In the genomic region with DNA sequence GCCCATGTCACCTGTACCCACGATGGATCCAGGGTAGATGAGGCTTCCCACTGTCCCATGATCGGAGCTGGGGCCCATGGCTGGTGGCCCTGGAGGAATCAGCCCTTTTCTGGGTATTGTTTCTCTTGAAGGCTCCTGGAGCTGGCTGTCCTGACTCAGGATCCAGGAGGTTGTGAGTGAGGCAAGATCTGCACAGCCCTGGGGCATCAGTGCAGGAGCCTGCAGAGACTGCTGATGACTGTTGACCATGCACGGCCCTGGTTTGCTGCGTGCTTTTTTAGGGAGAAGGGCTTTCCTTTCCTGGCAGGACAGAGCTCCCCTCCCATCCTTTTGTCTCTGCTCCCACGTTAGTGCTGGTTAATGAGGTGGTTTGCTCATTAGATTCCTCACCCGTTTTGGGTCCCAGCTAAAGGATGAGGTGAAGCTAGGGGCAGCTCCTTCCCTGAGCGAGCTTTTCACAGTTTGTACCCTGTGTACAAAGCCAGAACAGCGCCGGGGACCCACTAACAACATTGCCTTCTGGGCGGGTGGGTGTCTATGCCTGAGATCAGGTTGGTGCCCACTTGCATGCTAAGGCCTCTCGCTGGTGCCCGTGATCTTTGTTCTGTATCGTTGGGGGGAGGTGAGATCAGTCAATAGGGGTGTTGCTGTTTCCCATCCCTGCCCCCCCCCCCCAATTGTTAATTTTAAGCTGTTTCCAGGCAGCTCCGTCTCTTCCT, we compare ENCODE assay signal across 9 mouse cellular contexts. TPM values are rescaled to one million over a fixed set of nuclear protein-coding genes. Genes with fewer than 3 reads are reported as not detected.
A peak's percentile ranks its signal among the peaks of the same experiment; 100 is the strongest.
DNase-seq lines count a peak whose midpoint lies in the region; ATAC-seq and TF ChIP-seq lines count a peak whose summit lies in the region.
"Had no signal": no experiment of that assay in that cellular context is flagged by ENCODE, and none has a peak within 500 bp of the region (broad histone marks: within the 10 kb centered on the region; RNA-seq: fewer than 3 reads in every experiment).

No protein-coding gene starts in this region.

- H3K9me3 ChIP-seq in embryonic facial prominence, embryonic 11.5 days (replicated peaks; ENCODE audit: control insufficient read depth, low read length) = no peaks in the 10 kb centered on the region
- H3K9me3 ChIP-seq in hindbrain, postnatal 0 days (ENCODE audit: low read length) = no peaks in the 10 kb centered on the region
- H3K9me3 ChIP-seq in midbrain, embryonic 15.5 days = no peaks in the 10 kb centered on the region

- H3K4me3 ChIP-seq in layer of hippocampus, adult 2 months = peak overlapping the region; percentile 92
- H3K4me3 ChIP-seq in embryonic facial prominence, embryonic 11.5 days (ENCODE audit: low read depth, low read length) = peak overlapping the region; percentile 72
- H3K4me3 ChIP-seq in hindbrain, postnatal 0 days (ENCODE audit: low read length) = peak overlapping the region; percentile 91
- H3K4me3 ChIP-seq in midbrain, embryonic 15.5 days = peak overlapping the region; percentile 89

- ATAC-seq in embryonic facial prominence, embryonic 11.5 days (replicated peaks; ENCODE audit: insufficient number of reproducible peaks, low FRiP score, low TSS enrichment, low read depth) = no peak
- no peak for ATAC-seq in hindbrain, postnatal 0 days
- no peak for ATAC-seq in midbrain, embryonic 15.5 days (replicated peaks)
- no peak for ATAC-seq in megakaryocyte, adult 5-6 weeks (ENCODE audit: poor library complexity, severe bottlenecking)

- 63% methylated on average over 14 of the region's 14 CpGs for WGBS in embryonic facial prominence, embryonic 11.5 days
- WGBS in hindbrain, postnatal 0 days = 24% methylated on average over 14 of the region's 14 CpGs
- WGBS in midbrain, embryonic 15.5 days = 22% methylated on average over 14 of the region's 14 CpGs

- peaks cover 15% of the 10 kb centered on the region; the same call in 1 of the 2 replicates for H3K4me1 ChIP-seq in embryonic facial prominence, embryonic 11.5 days (ENCODE audit: control insufficient read depth, insufficient read depth, low read length)
- peaks cover 21% of the 10 kb centered on the region for H3K4me1 ChIP-seq in hindbrain, postnatal 0 days (ENCODE audit: insufficient read depth, low read length)
- H3K4me1 ChIP-seq in midbrain, embryonic 15.5 days = peaks cover 42% of the 10 kb centered on the region

- H3K9ac ChIP-seq in embryonic facial prominence, embryonic 11.5 days (replicated peaks; ENCODE audit: low read length) = peak overlapping the region; percentile 32
- H3K9ac ChIP-seq in hindbrain, postnatal 0 days (replicated peaks; ENCODE audit: low read length) = peak overlapping the region; percentile 95
- H3K9ac ChIP-seq in midbrain, embryonic 15.5 days = peak overlapping the region; percentile 98

- no peak for TF ChIP-seq CTCF in layer of hippocampus, adult 2 months (conservative IDR thresholded peaks at IDR 0.05)
- TF ChIP-seq CTCF in hindbrain, postnatal 0 days (IDR thresholded peaks at IDR 0.05; ENCODE audit: low read depth) = no peak

- 0 out of 2 replicates have a peak, but pooled peaks cover 3% of the 10 kb centered on the region for H3K27me3 ChIP-seq in embryonic facial prominence, embryonic 11.5 days (ENCODE audit: control insufficient read depth, insufficient read depth, low read length)
- no peaks in the 10 kb centered on the region for H3K27me3 ChIP-seq in hindbrain, postnatal 0 days (ENCODE audit: insufficient read depth, low read length)
- no peaks in the 10 kb centered on the region for H3K27me3 ChIP-seq in midbrain, embryonic 15.5 days (replicated peaks)

- H3K27ac ChIP-seq in layer of hippocampus, adult 2 months = peak overlapping the region; percentile 93
- no peak overlapping the region for H3K27ac ChIP-seq in embryonic facial prominence, embryonic 11.5 days (replicated peaks; ENCODE audit: low read depth, low read length)
- H3K27ac ChIP-seq in hindbrain, postnatal 0 days = peak overlapping the region; percentile 97
- peak overlapping the region; percentile 99 for H3K27ac ChIP-seq in midbrain, embryonic 15.5 days

- DNase-seq in layer of hippocampus, adult 2 months (ENCODE audit: low spot score in 2 of 2) = no peak
- DNase-seq in layer of hippocampus, adult 9-10 months (ENCODE audit: low spot score) = no peak
- DNase-seq in embryonic facial prominence, embryonic 11.5 days (ENCODE audit: low spot score) = no peak
- DNase-seq in hindbrain, postnatal 0 days (ENCODE audit: low spot score) = peak; percentile 46
- no peak for DNase-seq in frontal cortex, postnatal 36 days (ENCODE audit: low spot score in 2 of 2)
- DNase-seq in thymus, postnatal 0 days (ENCODE audit: low spot score) = no peak
- DNase-seq: adrenal gland, adult 2 months had no signal

- H3K4me2 ChIP-seq in embryonic facial prominence, embryonic 11.5 days (ENCODE audit: low read depth, low read length) = peak overlapping the region; percentile 93
- H3K4me2 ChIP-seq in hindbrain, postnatal 0 days (ENCODE audit: low read depth, low read length) = peak overlapping the region; percentile 87
- peak overlapping the region; percentile 85 for H3K4me2 ChIP-seq in midbrain, embryonic 15.5 days

- peaks cover 2% of the 10 kb centered on the region; the same call in 1 of the 2 replicates for H3K36me3 ChIP-seq in embryonic facial prominence, embryonic 11.5 days (replicated peaks; ENCODE audit: control insufficient read depth, insufficient read depth, low read depth, low read length)
- H3K36me3 ChIP-seq in hindbrain, postnatal 0 days (ENCODE audit: insufficient read depth, low read length) = no peaks in the 10 kb centered on the region; the same call in 1 of the 2 replicates
- H3K36me3 ChIP-seq in midbrain, embryonic 15.5 days (replicated peaks) = peaks cover 2% of the 10 kb centered on the region; the same call in 1 of the 2 replicates

RNA-seq across cellular contexts. Expression of gene Cdk5r1, which starts 2.0 kb away (rescaled TPM):
- 100 to 1,000 TPM; 218 to 227 TPM for total RNA-seq in layer of hippocampus, adult 2 months (2021)
- 5.4 and 6.6 TPM in 2 replicates for polyA plus RNA-seq in embryonic facial prominence, embryonic 11.5 days (2014; fragmentation: Nextera tagmentation; extraction: Ambion mirVana)
- 355 and 367 TPM in 2 replicates for total RNA-seq in hindbrain, postnatal 0 days (2014; rRNA removed)
- 65.1 and 69.3 TPM in 2 replicates for polyA plus RNA-seq in hindbrain, postnatal 0 days (2015; fragmentation: Nextera tagmentation; extraction: Ambion mirVana)
- polyA plus RNA-seq in midbrain, embryonic 15.5 days (2015; fragmentation: Nextera tagmentation; extraction: Ambion mirVana) = 102 and 105 TPM in 2 replicates
- polyA plus RNA-seq in thymus, postnatal 0 days (2015; fragmentation: Nextera tagmentation; extraction: Ambion mirVana) = 1.2 and 1.7 TPM in 2 replicates
- 2.0 and 3.2 TPM in 2 replicates for total RNA-seq in megakaryocyte, adult 5-6 weeks (2015)
- 3.3 and 4.5 TPM in 2 replicates for total RNA-seq in megakaryocyte, adult 5-6 weeks (2017)

RNA-seq across cellular contexts. Expression of gene Psmd11, which starts 50.4 kb away (rescaled TPM):
- total RNA-seq in layer of hippocampus, adult 2 months (2021) = 100 to 1,000 TPM in 1 of 2 experiments, 10 to 100 TPM in 1; 93.8 to 101 TPM
- polyA plus RNA-seq in embryonic facial prominence, embryonic 11.5 days (2014; fragmentation: Nextera tagmentation; extraction: Ambion mirVana) = 333 and 348 TPM in 2 replicates
- total RNA-seq in hindbrain, postnatal 0 days (2014; rRNA removed) = 31.2 and 35.1 TPM in 2 replicates
- polyA plus RNA-seq in hindbrain, postnatal 0 days (2015; fragmentation: Nextera tagmentation; extraction: Ambion mirVana) = 272 and 284 TPM in 2 replicates
- 273 and 278 TPM in 2 replicates for polyA plus RNA-seq in midbrain, embryonic 15.5 days (2015; fragmentation: Nextera tagmentation; extraction: Ambion mirVana)
- 261 and 287 TPM in 2 replicates for polyA plus RNA-seq in thymus, postnatal 0 days (2015; fragmentation: Nextera tagmentation; extraction: Ambion mirVana)
- total RNA-seq in megakaryocyte, adult 5-6 weeks (2015) = 62.0 and 67.1 TPM in 2 replicates
- total RNA-seq in megakaryocyte, adult 5-6 weeks (2017) = 38.8 and 73.4 TPM in 2 replicates

Comparison
In these comparisons a context has a peak if more than half of its experiments do, and no peak if none do; other contexts are left out.
1. H3K9ac ChIP-seq: peak in every context shown above with its lines; median percentile 98 in midbrain, embryonic 15.5 days; 95 in hindbrain, postnatal 0 days; 32 in embryonic facial prominence, embryonic 11.5 days.